Mouse (Mus musculus): ENCODE measurements around the gene Six5.

DNA sequence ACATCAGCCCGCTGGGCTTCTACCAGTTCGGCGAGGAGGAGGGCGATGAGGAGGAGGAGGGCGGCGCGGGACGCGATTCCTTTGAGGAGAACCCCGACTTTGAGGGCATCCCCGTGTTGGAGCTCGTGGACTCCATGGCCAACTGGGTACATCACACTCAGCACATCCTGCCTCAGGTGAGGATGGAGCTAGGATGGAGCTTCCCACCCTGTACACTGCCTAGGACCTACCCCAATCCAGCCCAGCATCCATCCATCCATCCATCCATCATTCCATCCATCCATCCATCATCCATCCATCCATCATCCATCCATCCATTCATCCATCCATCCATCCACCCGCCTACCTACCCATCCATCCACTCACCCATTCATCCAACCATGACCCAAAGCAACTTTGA is 28.5 kb upstream of the Six5 start:
- no peak for TF ChIP-seq HCFC1 (IDR thresholded peaks at IDR 0.05; ENCODE audit: borderline replicate concordance, insufficient read depth, low read length)
- TF ChIP-seq ZNF384 (IDR thresholded peaks at IDR 0.05; ENCODE audit: low read depth, low read length), result no peak
- no peak for TF ChIP-seq CHD2 (IDR thresholded peaks at IDR 0.05; ENCODE audit: low read depth, low read length)
- TF ChIP-seq ZC3H11A (IDR thresholded peaks at IDR 0.05; ENCODE audit: borderline replicate concordance, low read depth, low read length), result no peak
- no peak for TF ChIP-seq MAFK (IDR thresholded peaks at IDR 0.05; ENCODE audit: insufficient read depth, low read depth, low read length)

Measured in ES-E14 (cell line).